Mouse (Mus musculus) lung, adult 2 months (tissue): ENCODE measurements around the gene H2afx.

Source experiments
- CTCF ChIP-seq: fragments of 200-500 bp; IDR thresholded peaks from 2 replicates; pipeline ENCODE4 v1.5.1; 2011; ENCODE audit warnings: mild to moderate bottlenecking, low read length, control low read depth; ENCODE audit not compliant: insufficient read depth
- POLR2A ChIP-seq: fragments of 200-500 bp; IDR thresholded peaks from 2 replicates; pipeline ENCODE4 v1.6.1; 2011; ENCODE audit warnings: low read depth, mild to moderate bottlenecking, control low read depth, low read length, borderline replicate concordance; ENCODE audit errors: extremely low read depth

DNA sequence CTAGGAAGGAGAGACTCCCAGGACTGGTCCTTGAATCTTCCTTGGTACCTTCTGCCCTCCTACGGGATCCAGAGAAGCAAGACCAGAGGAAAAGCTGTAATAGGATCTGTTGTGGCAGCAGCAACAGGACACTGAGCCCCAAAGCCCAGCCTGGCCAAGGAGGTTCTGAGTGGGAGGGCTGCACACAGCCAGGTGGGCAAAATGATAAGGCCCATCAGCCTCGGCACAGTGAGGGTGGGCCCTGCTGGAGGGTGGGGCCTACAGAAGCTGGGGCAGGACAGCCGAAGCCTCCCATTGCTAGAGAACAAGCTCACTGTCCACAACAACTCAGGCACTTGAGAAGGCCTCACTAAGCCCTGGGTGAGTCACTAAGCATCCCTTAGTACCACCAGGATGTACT is 7.7 kb downstream of the H2afx start:
- TF ChIP-seq CTCF (no peak), POLR2A (no peak)
